Mouse (Mus musculus): ENCODE measurements around the gene Zcrb1. TPM values are rescaled to one million over a fixed set of nuclear protein-coding genes. Genes with fewer than 3 reads are reported as not detected.

Zcrb1 gene
- 147 and 152 TPM in 2 replicates for polyA plus RNA-seq (2014; fragmentation: Nextera tagmentation; extraction: Ambion mirVana)

GRCm38 (mm10) chr15:93397826-93398698 is at the start of gene Zcrb1, which contains the start of gene Pphln1:
Gene Zcrb1 (minus strand): TSS chr15:93398334.
Gene Pphln1 (plus strand): TSS chr15:93398350.
- Histone ChIP-seq H3K4me3 (ENCODE audit: low read depth, low read length) (peak within 1 kb of the TSS; percentile 97), H3K9me3 (ENCODE audit: control insufficient read depth, low read length) (no peaks in the 10 kb centered on the region), H3K27ac (ENCODE audit: low read depth, low read length) (peak within 1 kb of the TSS; percentile 83), H3K36me3 (ENCODE audit: control insufficient read depth, insufficient read depth, low read length) (no peaks in the 10 kb centered on the region), H3K4me2 (ENCODE audit: low read depth) (peak within 1 kb of the TSS; percentile 74), H3K4me1 (ENCODE audit: control insufficient read depth, insufficient read depth, low read length) (peaks cover 6% of the 10 kb centered on the region; the same call in 1 of the 2 replicates), H3K9ac (ENCODE audit: low read length) (peak within 1 kb of the TSS; percentile 90), H3K27me3 (ENCODE audit: control insufficient read depth, insufficient read depth, low read length) (no peaks in the 10 kb centered on the region)
- under 1% methylated on average over 92 of the region's 100 CpGs for WGBS
- peak; percentile 96 for ATAC-seq (ENCODE audit: insufficient read depth, low FRiP score, low TSS enrichment)
- peak; percentile 94 for DNase-seq (ENCODE audit: low spot score)

- WGBS, result 87% methylated on average over 6 of the region's 6 CpGs
- no peak overlapping the region for H3K9ac ChIP-seq (ENCODE audit: low read length)
- peaks cover 9% of the 10 kb centered on the region for H3K36me3 ChIP-seq (ENCODE audit: control insufficient read depth, insufficient read depth, low read length)
- no peak overlapping the region for H3K27ac ChIP-seq (ENCODE audit: low read depth, low read length)
- H3K4me2 ChIP-seq (ENCODE audit: low read depth), result no peak overlapping the region
- no peaks in the 10 kb centered on the region for H3K4me1 ChIP-seq (ENCODE audit: control insufficient read depth, insufficient read depth, low read length)
- H3K27me3 ChIP-seq (ENCODE audit: control insufficient read depth, insufficient read depth, low read length), result no peaks in the 10 kb centered on the region
- ATAC-seq (ENCODE audit: insufficient read depth, low FRiP score, low TSS enrichment), result no peak
- DNase-seq (ENCODE audit: low spot score), result no peak
- no peak overlapping the region for H3K4me3 ChIP-seq (ENCODE audit: low read depth, low read length)
- H3K9me3 ChIP-seq (ENCODE audit: control insufficient read depth, low read length), result no peaks in the 10 kb centered on the region
Observed at GRCm38 (mm10) chr15:93443676-93444075, 45.5 kb upstream of the Zcrb1 start.

DNA sequence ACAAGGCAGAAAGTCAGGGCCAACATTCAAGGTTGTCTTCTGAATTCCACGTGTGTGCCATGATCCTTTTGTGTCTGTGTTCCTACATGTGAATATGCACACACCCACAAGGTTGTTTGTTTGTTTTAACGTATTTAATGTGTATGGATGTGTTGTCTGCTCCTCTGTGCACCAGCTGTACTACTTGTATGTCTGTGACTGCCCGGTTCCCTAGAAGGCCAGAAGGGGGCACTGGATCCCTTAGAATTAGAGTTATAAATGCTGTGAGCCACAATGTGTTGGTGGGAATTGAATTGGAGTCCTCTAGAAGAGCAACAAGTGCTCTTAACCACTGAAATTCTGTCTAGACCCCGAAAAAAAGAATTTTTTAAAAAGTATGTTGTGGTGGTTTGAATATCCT is 44.1 kb upstream of the Zcrb1 start:
- no peaks in the 10 kb centered on the region for H3K4me1 ChIP-seq (ENCODE audit: control insufficient read depth, insufficient read depth, low read length)
- ATAC-seq (ENCODE audit: insufficient read depth, low FRiP score, low TSS enrichment) (no peak), DNase-seq (ENCODE audit: low spot score) (no peak)
- H3K27me3 ChIP-seq (ENCODE audit: control insufficient read depth, insufficient read depth, low read length), result no peaks in the 10 kb centered on the region
- WGBS, result 92% methylated on average over 4 of the region's 4 CpGs
- no peak overlapping the region for H3K9ac ChIP-seq (ENCODE audit: low read length)
- peaks cover 9% of the 10 kb centered on the region for H3K36me3 ChIP-seq (ENCODE audit: control insufficient read depth, insufficient read depth, low read length)
- H3K4me3 ChIP-seq (ENCODE audit: low read depth, low read length), result no peak overlapping the region
- no peak overlapping the region for H3K27ac ChIP-seq (ENCODE audit: low read depth, low read length)
- no peak overlapping the region for H3K4me2 ChIP-seq (ENCODE audit: low read depth)
- H3K9me3 ChIP-seq (ENCODE audit: control insufficient read depth, low read length), result no peaks in the 10 kb centered on the region

DNA sequence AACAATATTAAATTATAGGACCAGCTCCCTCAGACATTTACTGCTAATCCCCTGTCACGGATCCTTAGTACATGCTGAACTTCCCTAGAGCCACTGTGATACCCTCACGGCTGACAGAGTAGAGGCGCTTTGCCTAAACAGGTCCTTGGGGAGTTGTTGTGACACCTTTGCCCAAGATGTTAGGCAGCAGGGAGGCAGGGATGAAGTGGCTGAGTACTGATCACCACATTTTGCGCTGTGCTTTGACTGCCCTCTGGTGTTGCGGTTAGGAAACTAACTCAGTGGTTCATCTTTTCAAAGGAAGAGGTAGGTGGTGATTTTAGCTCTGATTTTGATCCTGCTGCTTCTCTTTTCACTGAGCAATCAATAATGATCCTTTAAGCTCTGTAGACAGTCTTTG is 40.5 kb upstream of the Zcrb1 start:
- DNase-seq (ENCODE audit: low spot score) (peak; percentile 69), ATAC-seq (ENCODE audit: insufficient read depth, low FRiP score, low TSS enrichment) (no peak)
- no peak overlapping the region for H3K4me2 ChIP-seq (ENCODE audit: low read depth)
- H3K27me3 ChIP-seq (ENCODE audit: control insufficient read depth, insufficient read depth, low read length), result no peaks in the 10 kb centered on the region
- H3K4me1 ChIP-seq (ENCODE audit: control insufficient read depth, insufficient read depth, low read length), result no peaks in the 10 kb centered on the region; the same call in 1 of the 2 replicates
- 44% methylated on average over 5 of the region's 5 CpGs for WGBS
- H3K4me3 ChIP-seq (ENCODE audit: low read depth, low read length), result no peak overlapping the region
- no peaks in the 10 kb centered on the region for H3K9me3 ChIP-seq (ENCODE audit: control insufficient read depth, low read length)
- H3K9ac ChIP-seq (ENCODE audit: low read length), result no peak overlapping the region
- no peak overlapping the region for H3K27ac ChIP-seq (ENCODE audit: low read depth, low read length)
- H3K36me3 ChIP-seq (ENCODE audit: control insufficient read depth, insufficient read depth, low read length), result peaks cover 9% of the 10 kb centered on the region

DNA sequence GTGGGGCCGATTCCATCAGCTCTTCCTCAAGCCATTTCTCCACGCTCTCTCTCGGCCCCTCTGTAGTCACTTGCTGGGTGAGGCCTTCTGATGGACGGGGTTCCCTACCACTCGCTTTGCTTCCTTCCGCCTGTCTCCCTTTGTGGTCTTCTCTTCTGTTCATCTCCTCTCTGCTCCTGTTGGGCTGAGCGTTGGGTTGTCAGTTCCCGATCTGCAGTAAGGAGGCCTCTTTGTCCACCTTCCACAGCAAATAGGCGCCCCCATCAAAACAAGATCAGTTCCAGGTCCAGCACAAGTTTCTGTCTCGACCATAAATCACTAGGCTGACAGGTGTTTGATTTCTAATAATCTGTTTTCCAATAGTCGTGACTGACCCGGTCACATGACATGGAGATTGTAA is 37.9 kb upstream of the Zcrb1 start:
- Histone ChIP-seq H3K4me3 (ENCODE audit: low read depth, low read length) (no peak overlapping the region), H3K4me2 (ENCODE audit: low read depth) (no peak overlapping the region), H3K36me3 (ENCODE audit: control insufficient read depth, insufficient read depth, low read length) (no peaks in the 10 kb centered on the region), H3K9me3 (ENCODE audit: control insufficient read depth, low read length) (no peaks in the 10 kb centered on the region), H3K9ac (ENCODE audit: low read length) (no peak overlapping the region), H3K27me3 (ENCODE audit: control insufficient read depth, insufficient read depth, low read length) (no peaks in the 10 kb centered on the region), H3K27ac (ENCODE audit: low read depth, low read length) (no peak overlapping the region), H3K4me1 (ENCODE audit: control insufficient read depth, insufficient read depth, low read length) (peaks cover 5% of the 10 kb centered on the region; the same call in 1 of the 2 replicates)
- 92% methylated on average over 12 of the region's 12 CpGs for WGBS
- no peak for DNase-seq (ENCODE audit: low spot score)
- no peak for ATAC-seq (ENCODE audit: insufficient read depth, low FRiP score, low TSS enrichment)

DNA sequence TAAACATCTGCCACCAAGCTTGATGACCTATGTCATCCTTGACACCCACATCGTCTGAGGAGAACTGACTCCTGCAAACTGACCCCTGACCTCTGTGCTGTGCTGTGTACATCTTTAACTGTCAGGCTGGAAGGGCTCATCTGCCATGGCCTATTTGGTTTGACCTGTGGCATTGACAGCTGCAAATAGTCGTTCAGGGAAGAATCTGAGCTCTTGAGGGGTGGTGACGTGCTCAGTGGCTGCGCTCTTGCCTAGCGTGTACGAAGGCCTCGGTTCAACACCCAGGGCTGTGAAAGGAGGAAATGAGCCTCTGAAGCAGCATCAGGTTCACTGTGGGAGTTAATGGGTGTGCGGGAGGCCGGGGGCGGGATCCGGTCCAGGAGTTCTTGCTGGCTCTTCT is 35.7 kb upstream of the Zcrb1 start:
- no peaks in the 10 kb centered on the region for H3K27me3 ChIP-seq (ENCODE audit: control insufficient read depth, insufficient read depth, low read length)
- DNase-seq (ENCODE audit: low spot score) (peak; percentile 51), ATAC-seq (ENCODE audit: insufficient read depth, low FRiP score, low TSS enrichment) (peak; percentile 41; the same call in 1 of the 2 replicates)
- no peak overlapping the region for H3K9ac ChIP-seq (ENCODE audit: low read length)
- peaks cover 5% of the 10 kb centered on the region; the same call in 1 of the 2 replicates for H3K4me1 ChIP-seq (ENCODE audit: control insufficient read depth, insufficient read depth, low read length)
- peak overlapping the region; percentile 35; the same call in 1 of the 2 replicates for H3K27ac ChIP-seq (ENCODE audit: low read depth, low read length)
- no peaks in the 10 kb centered on the region for H3K9me3 ChIP-seq (ENCODE audit: control insufficient read depth, low read length)
- H3K4me2 ChIP-seq (ENCODE audit: low read depth), result no peak overlapping the region
- no peaks in the 10 kb centered on the region for H3K36me3 ChIP-seq (ENCODE audit: control insufficient read depth, insufficient read depth, low read length)
- H3K4me3 ChIP-seq (ENCODE audit: low read depth, low read length), result no peak overlapping the region
- WGBS, result 51% methylated on average over 11 of the region's 11 CpGs

GRCm38 (mm10) chr15:93422537-93422936 is 24.4 kb upstream of the Zcrb1 start:
- Histone ChIP-seq H3K27me3 (ENCODE audit: control insufficient read depth, insufficient read depth, low read length) (no peaks in the 10 kb centered on the region), H3K36me3 (ENCODE audit: control insufficient read depth, insufficient read depth, low read length) (peaks cover 2% of the 10 kb centered on the region), H3K4me3 (ENCODE audit: low read depth, low read length) (no peak overlapping the region), H3K9me3 (ENCODE audit: control insufficient read depth, low read length) (no peaks in the 10 kb centered on the region), H3K4me2 (ENCODE audit: low read depth) (no peak overlapping the region), H3K4me1 (ENCODE audit: control insufficient read depth, insufficient read depth, low read length) (no peaks in the 10 kb centered on the region), H3K27ac (ENCODE audit: low read depth, low read length) (no peak overlapping the region), H3K9ac (ENCODE audit: low read length) (no peak overlapping the region)
- DNase-seq (ENCODE audit: low spot score) (no peak), ATAC-seq (ENCODE audit: insufficient read depth, low FRiP score, low TSS enrichment) (no peak)
- 96% methylated on average over 1 of the region's 1 CpGs for WGBS

- no peaks in the 10 kb centered on the region for H3K9me3 ChIP-seq (ENCODE audit: control insufficient read depth, low read length)
- H3K27me3 ChIP-seq (ENCODE audit: control insufficient read depth, insufficient read depth, low read length), result no peaks in the 10 kb centered on the region
- ATAC-seq (ENCODE audit: insufficient read depth, low FRiP score, low TSS enrichment), result no peak
- no peak overlapping the region for H3K9ac ChIP-seq (ENCODE audit: low read length)
- H3K4me2 ChIP-seq (ENCODE audit: low read depth), result no peak overlapping the region
- no peaks in the 10 kb centered on the region for H3K4me1 ChIP-seq (ENCODE audit: control insufficient read depth, insufficient read depth, low read length)
- H3K36me3 ChIP-seq (ENCODE audit: control insufficient read depth, insufficient read depth, low read length), result peaks cover 2% of the 10 kb centered on the region
- no peak overlapping the region for H3K4me3 ChIP-seq (ENCODE audit: low read depth, low read length)
- WGBS, result 83% methylated on average over 7 of the region's 7 CpGs
- no peak for DNase-seq (ENCODE audit: low spot score)
- no peak overlapping the region for H3K27ac ChIP-seq (ENCODE audit: low read depth, low read length)
Observed at GRCm38 (mm10) chr15:93420596-93420995, 22.5 kb upstream of the Zcrb1 start.

GRCm38 (mm10) chr15:93416300-93416699 is 18.2 kb upstream of the Zcrb1 start:
- Histone ChIP-seq H3K27ac (ENCODE audit: low read depth, low read length) (no peak overlapping the region), H3K4me1 (ENCODE audit: control insufficient read depth, insufficient read depth, low read length) (no peaks in the 10 kb centered on the region), H3K9ac (ENCODE audit: low read length) (no peak overlapping the region), H3K4me3 (ENCODE audit: low read depth, low read length) (no peak overlapping the region), H3K4me2 (ENCODE audit: low read depth) (no peak overlapping the region), H3K36me3 (ENCODE audit: control insufficient read depth, insufficient read depth, low read length) (peaks cover 4% of the 10 kb centered on the region), H3K27me3 (ENCODE audit: control insufficient read depth, insufficient read depth, low read length) (no peaks in the 10 kb centered on the region), H3K9me3 (ENCODE audit: control insufficient read depth, low read length) (no peaks in the 10 kb centered on the region)
- DNase-seq (ENCODE audit: low spot score) (no peak), ATAC-seq (ENCODE audit: insufficient read depth, low FRiP score, low TSS enrichment) (no peak)
- WGBS, result 94% methylated on average over 6 of the region's 6 CpGs

Measured in neural tube, embryonic 11.5 days (tissue).